Mouse (Mus musculus) CD4-positive helper T cell, adult 2 months (primary cell): ENCODE data around the gene S100a9.

Experiments used
- DNase-seq: peaks from one replicate; pipeline ENCODE4 v3.0.0-alpha.2; 2012; ENCODE audit warnings: low read depth, missing footprints, low spot score

Gene S100a9

GRCm38 (mm10) chr3:90695613-90696012 lies at the start of gene S100a9:
S100a9 (minus strand) TSS chr3:90695721.
- DNase-seq = no peak

DNA sequence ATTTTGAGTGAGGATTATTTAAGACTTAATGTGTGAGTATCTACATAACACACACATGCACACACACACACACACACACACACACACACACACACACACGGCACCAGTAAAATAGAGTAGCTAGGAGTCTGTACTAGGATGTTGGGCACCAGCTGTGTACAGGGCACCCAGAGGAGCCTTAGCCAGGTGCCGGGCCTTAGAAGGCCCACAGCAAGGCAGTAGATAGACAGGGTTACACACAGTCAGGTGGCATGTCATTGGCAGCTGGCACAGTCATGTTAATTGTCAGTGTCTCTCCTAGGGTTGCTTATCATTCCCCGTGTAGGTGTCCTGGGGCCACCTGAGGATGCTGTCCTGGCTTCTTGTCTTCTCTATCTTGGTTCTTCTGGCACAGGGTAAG lies 31.1 kb upstream of the S100a9 start, which contains the start of gene Pglyrp4:
Pglyrp4 (plus strand) TSS at position 301 of the 400 bp plus-strand sequence.
- DNase-seq = no peak

- DNase-seq = peak; percentile 82
Measured at GRCm38 (mm10) chr3:90709591-90710460, 14.3 kb upstream of the S100a9 start.

GRCm38 (mm10) chr3:90708523-90709202 lies 13.1 kb upstream of the S100a9 start:
- peak; percentile 24 for DNase-seq

- no peak for DNase-seq
Measured at GRCm38 (mm10) chr3:90702244-90702643, 6.7 kb upstream of the S100a9 start.

DNA sequence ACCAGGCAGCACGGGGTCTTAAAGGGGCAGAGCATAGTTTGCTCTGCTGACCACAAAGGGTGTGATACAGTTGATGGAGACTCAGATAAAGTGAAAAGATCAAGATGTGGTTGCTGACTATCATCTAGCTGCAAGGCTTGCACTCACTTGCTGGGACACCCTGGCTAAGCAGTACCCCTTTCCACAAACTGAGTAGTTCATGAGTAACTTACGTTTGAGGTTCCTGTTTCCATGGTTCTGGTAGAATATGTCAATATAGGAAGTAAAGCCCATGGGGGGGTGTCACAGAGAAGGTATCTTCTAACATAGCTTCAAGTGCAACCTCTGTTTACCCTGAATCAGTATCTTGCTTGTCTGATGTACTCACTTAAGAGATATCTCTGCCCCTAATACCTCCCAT lies 2.0 kb downstream of the S100a9 start:
- DNase-seq = no peak

DNA sequence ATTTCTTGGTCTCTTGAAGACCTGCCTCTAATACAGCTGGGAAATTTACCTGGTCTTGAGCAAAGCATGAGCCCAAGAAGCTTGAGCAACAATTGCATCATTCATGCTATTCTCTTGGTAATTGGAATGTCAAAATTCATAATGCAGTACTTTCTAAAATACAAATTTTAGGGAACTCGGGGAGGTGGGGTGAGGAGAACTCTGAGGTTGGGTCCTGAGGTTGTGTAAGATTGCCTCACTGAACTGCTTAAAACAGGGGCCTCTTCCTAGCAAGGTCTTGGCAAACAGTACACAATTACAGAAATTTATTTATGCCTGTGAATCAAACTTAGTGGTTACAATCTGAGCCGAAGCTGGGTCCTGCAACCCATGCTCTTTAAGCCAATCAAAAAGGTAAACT lies 8.7 kb downstream of the S100a9 start:
- DNase-seq = no peak

DNA sequence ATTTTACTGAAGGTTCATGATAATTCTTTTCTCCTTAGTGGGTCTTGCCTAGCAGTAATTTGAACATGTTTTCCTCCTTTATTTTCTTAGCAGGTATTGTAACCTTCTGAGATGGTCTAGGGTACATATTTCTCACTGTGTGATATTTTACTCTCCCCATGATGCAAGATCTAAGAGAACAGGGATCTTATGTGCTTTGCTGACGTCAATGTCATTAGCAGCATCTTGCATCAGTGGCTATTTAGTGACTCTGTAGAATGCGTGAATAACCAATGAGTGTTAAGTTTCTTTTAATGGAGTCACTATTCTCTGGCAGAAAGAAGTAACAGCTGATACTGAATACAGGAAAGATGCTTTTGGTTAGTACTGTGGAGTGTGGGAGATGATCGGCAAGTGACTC lies 11.6 kb downstream of the S100a9 start:
- DNase-seq = no peak

DNA sequence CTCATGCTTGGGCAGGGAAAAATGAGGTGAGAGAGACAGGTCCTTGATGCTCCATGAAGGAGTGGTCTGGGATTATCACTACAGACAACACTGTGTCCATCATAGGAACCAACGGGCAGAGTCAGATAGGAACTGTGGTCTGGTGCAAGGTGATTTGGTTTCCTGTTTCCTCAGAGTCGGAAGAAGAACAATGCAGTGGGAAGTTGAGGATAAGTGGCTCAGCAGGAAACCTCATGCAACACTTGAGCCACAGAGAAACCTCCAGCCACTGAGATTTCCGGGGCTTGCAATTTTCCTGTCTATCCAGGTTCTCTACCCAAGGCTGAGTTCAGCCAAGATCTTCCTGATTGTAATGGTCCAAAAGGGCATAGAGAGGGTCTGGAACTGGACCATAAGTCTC lies 16.9 kb downstream of the S100a9 start:
- no peak for DNase-seq

DNA sequence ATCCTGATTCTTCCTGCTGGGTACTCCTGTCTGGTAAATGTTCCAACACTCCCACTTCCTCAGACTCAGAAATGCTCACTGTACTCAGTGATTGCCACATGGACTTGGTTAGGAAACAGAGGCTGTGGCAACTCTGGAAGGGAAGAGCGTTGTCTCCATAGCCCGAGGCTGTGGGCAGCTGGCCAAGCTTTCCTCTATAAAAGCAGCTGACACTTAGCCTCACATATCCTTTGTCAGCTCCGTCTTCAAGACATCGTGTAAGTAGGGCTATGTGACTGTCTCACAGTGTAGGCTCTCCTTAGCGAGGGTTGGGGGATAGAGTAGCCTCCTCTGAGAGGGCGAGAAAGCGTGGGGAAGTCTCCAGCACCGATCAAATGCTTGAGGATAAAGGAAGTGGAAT lies 26.7 kb downstream of the S100a9 start, which contains the start of gene S100a8:
S100a8 (plus strand) TSS at position 133 of the 400 bp plus-strand sequence.
- DNase-seq = no peak

DNA sequence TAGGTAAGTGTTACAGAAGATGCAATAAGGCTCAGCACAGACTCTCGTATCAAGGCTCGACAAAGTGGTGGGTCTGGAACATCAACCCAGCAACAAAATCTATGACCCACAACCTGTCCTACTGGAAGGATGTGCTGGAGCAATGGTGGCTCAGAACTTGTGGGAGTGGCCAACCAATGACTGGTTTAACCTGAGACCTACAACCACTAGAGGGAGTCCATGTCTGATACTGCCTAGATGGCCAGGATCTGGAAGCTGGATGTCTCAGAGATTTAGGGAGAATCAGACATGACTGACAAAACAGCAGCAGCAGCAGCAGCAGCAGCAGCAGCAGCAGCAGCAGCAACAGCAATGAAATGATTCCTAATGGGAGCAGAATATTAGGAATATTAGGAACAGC lies 31.3 kb downstream of the S100a9 start:
- DNase-seq = peak; percentile 4

DNA sequence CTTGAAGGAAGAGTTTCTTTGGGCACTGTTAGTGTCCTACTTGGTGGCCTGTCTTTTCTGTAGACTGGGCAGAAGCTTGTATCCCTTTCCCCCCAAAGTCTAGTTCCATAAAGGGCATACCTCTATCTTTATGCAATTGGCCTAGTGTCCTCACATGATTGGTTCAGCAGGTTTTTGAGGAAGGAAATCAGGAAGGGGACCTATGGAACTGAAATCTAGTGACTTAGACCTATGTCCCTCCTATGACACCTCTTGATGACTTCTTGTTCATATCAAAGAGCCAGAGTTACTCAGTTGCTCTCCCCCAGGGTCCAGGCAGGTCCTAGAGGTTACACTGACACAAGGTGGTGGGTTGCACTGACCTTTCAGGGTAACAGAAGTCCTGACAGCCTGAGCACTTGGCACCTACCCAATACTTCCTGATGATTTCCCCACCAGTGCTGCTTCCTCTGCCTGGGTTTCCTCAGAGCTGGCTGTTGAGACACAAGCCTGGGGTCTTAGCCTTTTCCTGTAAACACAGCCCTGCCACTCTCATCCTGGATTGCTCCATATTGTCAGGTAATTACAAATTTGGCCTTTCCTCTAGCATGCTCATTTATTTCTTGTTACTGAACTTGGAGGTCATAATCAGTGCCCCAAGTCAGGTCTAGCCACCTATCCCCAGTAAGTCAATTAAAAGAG lies 36.0 kb downstream of the S100a9 start:
- no peak for DNase-seq

DNA sequence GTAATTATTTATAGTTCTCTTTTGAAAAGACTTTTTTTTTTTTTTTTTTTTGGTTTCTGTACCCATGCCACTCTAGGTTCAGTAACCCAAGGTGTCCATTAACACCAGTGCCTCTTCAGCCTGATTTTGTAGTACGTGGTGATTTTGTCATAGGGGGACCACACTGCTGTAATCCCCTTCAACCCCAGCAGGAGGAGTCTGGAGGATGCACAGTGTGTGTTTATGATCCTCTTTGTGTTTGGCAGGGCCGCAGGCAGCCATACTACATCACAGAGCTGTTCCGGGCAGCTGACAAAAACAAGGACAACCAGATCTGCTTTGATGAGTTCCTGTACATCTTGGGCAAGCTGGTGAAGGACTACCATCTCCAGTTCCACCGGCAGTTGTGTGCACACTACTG lies 38.1 kb downstream of the S100a9 start:
- no peak for DNase-seq

DNA sequence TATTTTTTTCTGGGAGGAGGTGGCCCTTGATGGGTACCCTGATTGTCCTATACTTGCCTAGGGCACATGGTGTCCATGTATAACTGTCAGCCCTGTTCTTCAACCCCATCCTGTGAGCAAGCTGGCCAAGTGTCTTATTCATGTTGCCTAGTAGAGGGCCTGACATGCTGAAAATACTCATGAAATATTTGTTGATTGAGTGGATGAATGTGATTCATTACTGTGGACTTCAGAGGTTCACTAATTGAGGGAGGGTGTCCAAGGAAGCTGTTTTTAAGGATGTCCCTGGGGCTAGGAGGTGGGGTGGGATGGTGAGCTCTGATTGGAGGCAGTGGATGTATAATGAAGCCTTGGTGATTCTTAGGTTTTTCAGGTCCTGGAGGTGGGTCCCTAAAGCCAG lies 41.8 kb downstream of the S100a9 start, which contains the start of gene S100a7a:
S100a7a (plus strand) TSS at position 301 of the 400 bp plus-strand sequence.
- DNase-seq = no peak

DNA sequence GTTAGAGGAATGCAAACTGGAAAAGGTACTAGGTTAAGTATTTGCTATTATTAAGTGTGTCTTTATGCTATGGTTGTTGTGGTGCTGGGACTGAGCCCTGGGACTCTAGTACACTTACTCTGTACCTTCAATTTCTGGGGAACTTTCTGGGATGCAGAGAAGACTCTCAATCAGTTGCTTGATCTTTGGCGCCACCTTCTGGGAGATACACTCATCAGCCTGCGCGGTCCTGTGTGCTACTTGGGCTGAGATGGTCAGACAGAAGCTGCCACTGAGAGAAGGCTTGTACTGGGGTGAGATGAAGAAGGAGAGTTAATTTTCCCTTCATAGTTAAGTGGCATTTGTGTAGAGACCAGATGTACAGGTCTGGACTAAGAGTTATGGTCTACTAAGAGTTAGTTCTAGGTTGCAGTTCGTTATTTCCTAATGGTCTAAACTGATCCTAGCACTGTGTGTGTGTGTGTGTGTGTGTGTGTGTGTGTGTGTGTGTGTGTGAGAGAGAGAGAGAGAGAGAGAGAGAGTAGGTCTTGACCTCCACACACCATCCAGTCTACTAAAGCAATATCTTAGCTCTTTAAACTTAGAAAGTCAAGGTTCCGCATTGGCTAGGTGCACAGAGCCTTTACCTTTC lies 42.5 kb downstream of the S100a9 start:
- peak; percentile 44 for DNase-seq

DNA sequence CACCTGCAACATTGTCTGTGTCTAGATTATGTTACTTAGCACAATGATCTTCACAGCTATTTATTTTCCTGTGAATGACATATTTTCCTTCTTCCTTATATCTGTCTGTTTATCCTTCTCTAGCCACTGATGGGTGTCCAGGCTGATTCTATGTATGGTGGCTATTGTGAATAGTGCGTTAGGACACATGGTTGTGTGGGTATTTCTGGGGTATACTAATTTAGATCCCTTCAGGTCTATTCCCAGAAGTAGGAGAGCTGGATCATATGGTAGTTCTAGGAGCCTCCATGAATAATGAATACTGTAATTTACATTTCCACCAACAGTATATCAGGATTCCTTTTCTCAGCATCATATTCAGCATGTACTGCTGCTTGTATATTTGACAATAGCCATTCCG lies 45.7 kb downstream of the S100a9 start:
- DNase-seq = no peak

GRCm38 (mm10) chr3:90648981-90649380 lies 46.5 kb downstream of the S100a9 start:
- DNase-seq = no peak

DNA sequence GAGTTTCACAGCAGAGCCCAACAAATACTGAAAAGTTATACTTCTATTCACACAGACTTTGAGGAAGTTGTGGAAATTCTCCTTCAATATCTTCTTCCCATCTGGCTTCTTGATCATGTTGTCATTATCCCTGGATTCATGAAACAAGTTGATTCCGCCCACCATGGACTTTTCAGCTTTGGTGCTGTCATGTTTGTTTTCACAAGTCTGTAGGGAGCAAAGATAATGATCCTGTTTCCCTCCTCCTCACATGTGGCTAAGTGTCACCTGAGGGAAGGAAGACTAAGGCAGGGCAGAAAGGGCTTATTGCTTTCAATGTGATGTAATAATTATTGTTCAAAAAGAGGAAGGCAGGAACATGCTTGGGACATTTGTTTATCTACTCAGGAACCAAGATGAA lies 48.2 kb downstream of the S100a9 start:
- no peak for DNase-seq

GRCm38 (mm10) chr3:90644220-90644619 lies 51.3 kb downstream of the S100a9 start:
- DNase-seq = peak; percentile 36
